Mouse (Mus musculus) ES-Bruce4 (cell line): ENCODE results near the gene Gtf2f2. TPM values are rescaled to one million over a fixed set of nuclear protein-coding genes. Genes with fewer than 3 reads are reported as not detected.

Experiments used
- H3K27ac ChIP-seq: 2 replicates; pipeline ENCODE4 v1.5.1; 2012; ENCODE audit warnings: low read length, inconsistent platforms; ENCODE audit not compliant: insufficient read depth
- H3K27me3 ChIP-seq: 2 replicates; pipeline ENCODE4 v1.6.1; 2012; ENCODE audit warnings: mild to moderate bottlenecking, low read length, inconsistent platforms; ENCODE audit not compliant: control insufficient read depth, poor library complexity, insufficient read depth, severe bottlenecking
- H3K36me3 ChIP-seq: 2 replicates; pipeline ENCODE4 v1.6.1; 2012; ENCODE audit warnings: inconsistent platforms, mild to moderate bottlenecking, low read length, moderate library complexity; ENCODE audit not compliant: control insufficient read depth, poor library complexity, insufficient read depth, severe bottlenecking
- H3K4me1 ChIP-seq: one replicate; pipeline ENCODE4 v1.8.1; 2011; ENCODE audit warnings: low read length; ENCODE audit not compliant: control insufficient read depth, insufficient read depth
- H3K4me3 ChIP-seq: 2 replicates; pipeline ENCODE4 v1.5.1; 2011; ENCODE audit warnings: low read depth, mild to moderate bottlenecking, low read length
- H3K9ac ChIP-seq: 2 replicates; pipeline ENCODE4 v1.6.1; 2012; ENCODE audit warnings: low read depth, mild to moderate bottlenecking, inconsistent platforms; ENCODE audit not compliant: poor library complexity, severe bottlenecking
- H3K9me3 ChIP-seq: replicated peaks from 2 replicates; pipeline ENCODE4 v1.6.1; 2012; ENCODE audit warnings: mild to moderate bottlenecking, low read length, inconsistent platforms; ENCODE audit not compliant: control insufficient read depth, poor library complexity, insufficient read depth, severe bottlenecking
- CTCF ChIP-seq: IDR thresholded peaks from one replicate; pipeline ENCODE4 v1.8.1; 2011; ENCODE audit warnings: low read depth, low read length
- EP300 ChIP-seq: IDR thresholded peaks from 2 replicates; pipeline ENCODE4 v1.6.1; 2011; ENCODE audit warnings: low read depth, low read length; ENCODE audit not compliant: insufficient read depth
- POLR2A ChIP-seq: IDR thresholded peaks from one replicate; pipeline ENCODE4 v1.8.1; 2011; ENCODE audit warnings: low read length; ENCODE audit not compliant: insufficient read depth
- polyA plus RNA-seq: library from polyadenylated mRNA; stranded (reverse); fragments of >200 nt; gene quantifications from 2 replicates; pipeline ENCODE4 v1.2.4, GENCODE M21; 2011; ENCODE audit warnings: low read depth; ENCODE audit not compliant: missing spikeins, insufficient read depth, insufficient read length

Gene Gtf2f2
- polyA plus RNA-seq, 1 experiment: 53.3 TPM

DNA sequence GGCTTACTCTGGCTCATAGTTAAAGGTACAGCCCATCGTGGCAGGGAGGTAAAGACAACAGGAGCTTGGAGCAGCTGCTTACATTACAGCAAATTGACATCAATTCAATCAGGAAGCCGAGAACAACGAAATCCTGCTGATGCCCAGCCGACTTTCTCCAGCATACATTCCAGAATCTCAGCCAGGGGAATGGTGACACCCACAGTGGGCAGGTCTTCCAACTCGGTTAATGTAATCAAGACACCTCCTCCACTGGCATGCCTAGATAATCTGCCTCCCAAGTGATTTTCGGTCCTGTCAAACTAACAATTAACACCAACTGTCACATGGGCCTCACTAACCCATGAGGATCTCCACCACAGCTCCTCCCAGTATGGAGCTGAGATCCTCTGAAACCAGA lies 148.0 kb downstream of the Gtf2f2 start:
- H3K27me3 ChIP-seq: no peaks in the 10 kb centered on the region
- peak overlapping the region; percentile 74 for H3K27ac ChIP-seq
- H3K4me1 ChIP-seq: no peaks in the 10 kb centered on the region
- no peak overlapping the region for H3K9ac ChIP-seq
- H3K4me3 ChIP-seq: no peak overlapping the region
- H3K9me3 ChIP-seq: no peaks in the 10 kb centered on the region
- TF ChIP-seq POLR2A (no peak), CTCF (no peak), EP300 (no peak)
- H3K36me3 ChIP-seq: no peaks in the 10 kb centered on the region

DNA sequence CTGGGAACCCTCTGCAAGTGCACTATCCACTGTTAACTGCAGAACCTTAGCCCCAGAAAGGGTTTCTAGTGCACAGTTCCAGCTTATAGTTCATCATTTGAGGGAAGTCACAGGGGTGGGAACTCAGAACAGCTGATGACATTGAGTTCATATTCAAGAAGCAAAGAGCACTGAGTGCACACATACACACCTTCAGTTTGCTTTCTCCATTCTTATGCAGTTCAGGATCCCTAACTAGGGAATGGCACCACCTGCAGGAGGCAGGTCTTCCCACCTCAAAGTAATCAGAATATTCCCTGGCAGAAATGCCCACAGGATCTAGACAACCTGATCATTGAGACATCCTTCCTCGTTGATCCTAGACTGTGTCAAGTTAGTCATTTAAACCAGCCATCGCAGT lies 151.0 kb downstream of the Gtf2f2 start:
- Histone ChIP-seq H3K36me3 (no peaks in the 10 kb centered on the region), H3K9me3 (no peaks in the 10 kb centered on the region), H3K4me1 (peaks cover 2% of the 10 kb centered on the region), H3K9ac (no peak overlapping the region), H3K4me3 (no peak overlapping the region), H3K27me3 (no peaks in the 10 kb centered on the region), H3K27ac (no peak overlapping the region)
- TF ChIP-seq POLR2A (no peak), CTCF (no peak), EP300 (no peak)

DNA sequence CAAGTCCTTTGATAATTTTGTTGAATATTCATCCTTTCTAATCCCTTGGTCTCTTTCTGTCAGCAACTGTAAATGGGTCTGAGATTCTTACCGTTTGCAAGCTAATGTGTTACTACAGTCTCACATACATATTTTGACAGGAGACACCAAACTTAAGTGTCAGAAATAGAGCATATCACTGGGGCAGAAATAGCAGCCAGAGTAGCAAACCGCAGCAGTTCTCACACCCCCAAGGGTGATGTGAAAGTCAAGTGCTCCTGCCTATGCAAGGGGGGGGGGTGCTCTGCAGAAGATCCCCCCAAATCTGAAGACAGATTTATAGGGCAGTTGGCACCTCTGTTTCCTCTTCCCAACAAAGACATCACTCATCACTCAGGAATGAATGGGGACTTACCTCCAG lies 152.5 kb downstream of the Gtf2f2 start:
- Histone ChIP-seq H3K27me3 (no peaks in the 10 kb centered on the region), H3K9ac (no peak overlapping the region), H3K36me3 (no peaks in the 10 kb centered on the region), H3K4me3 (no peak overlapping the region), H3K9me3 (no peaks in the 10 kb centered on the region), H3K27ac (no peak overlapping the region), H3K4me1 (peaks cover 2% of the 10 kb centered on the region)
- TF ChIP-seq POLR2A (no peak), EP300 (no peak), CTCF (no peak)

DNA sequence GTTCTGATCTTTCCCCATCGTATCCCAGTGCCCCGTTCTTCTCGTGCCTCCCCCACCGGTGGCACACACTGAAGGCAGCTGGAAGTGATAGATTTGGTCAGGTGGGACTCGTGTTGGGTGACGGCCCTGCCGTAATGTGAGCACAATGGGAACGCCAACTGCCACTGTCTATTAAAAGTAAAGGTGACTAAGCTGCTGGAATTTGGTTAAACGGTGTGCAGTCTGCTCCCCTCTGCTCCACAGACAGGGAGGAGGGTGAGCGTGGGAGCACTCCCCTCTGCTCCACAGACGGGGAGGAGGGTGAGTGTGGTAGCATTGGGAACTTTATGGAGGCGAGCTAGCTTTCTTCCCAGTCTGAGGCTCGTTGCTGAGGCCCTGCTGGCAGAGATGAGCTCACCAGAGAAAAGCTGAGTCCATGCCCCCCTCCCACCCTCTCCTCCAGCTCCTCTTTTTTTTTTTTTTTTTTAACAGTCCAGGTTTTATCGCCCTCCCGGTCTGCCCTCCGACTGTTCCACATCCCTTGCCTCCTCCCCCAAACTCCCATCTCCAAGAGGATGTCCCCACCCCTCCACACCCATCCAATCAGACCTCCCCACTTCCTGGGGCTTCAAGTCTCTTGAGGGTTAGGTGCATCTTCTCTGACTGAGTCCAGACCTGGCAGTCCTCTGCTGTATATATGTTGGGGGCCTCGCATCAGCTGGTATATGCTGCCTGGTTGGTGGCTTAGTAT lies 155.2 kb downstream of the Gtf2f2 start:
- H3K4me1 ChIP-seq: peaks cover 2% of the 10 kb centered on the region
- no peak overlapping the region for H3K27ac ChIP-seq
- TF ChIP-seq EP300 (0 out of 2 replicates have a peak, but pooled peaks have one; percentile 20), POLR2A (no peak), CTCF (no peak)
- no peaks in the 10 kb centered on the region for H3K27me3 ChIP-seq
- no peaks in the 10 kb centered on the region for H3K9me3 ChIP-seq
- H3K36me3 ChIP-seq: no peaks in the 10 kb centered on the region
- peak overlapping the region; percentile 15; the same call in 1 of the 2 replicates for H3K4me3 ChIP-seq
- no peak overlapping the region for H3K9ac ChIP-seq

DNA sequence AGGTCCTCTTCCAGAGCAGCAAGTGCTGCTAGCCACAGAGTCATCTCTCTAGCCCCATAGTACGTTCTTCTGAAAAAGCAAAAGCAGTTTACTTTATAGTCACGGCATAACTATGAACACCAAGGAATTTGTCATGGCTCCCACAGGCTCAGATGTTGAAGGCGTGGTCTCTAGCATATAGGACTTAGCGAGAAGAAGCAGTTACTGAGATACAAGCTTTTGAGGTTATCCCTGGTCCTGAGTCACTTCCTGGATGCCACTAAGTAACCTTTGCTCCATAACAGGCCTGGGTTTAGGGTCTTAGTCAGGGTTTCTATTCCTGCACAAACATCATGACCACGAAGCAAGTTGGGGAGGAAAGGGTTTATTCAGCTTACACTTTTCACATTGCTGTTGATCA lies 158.6 kb downstream of the Gtf2f2 start:
- Histone ChIP-seq H3K27me3 (no peaks in the 10 kb centered on the region), H3K9ac (no peak overlapping the region), H3K4me3 (no peak overlapping the region), H3K4me1 (peaks cover 2% of the 10 kb centered on the region), H3K27ac (no peak overlapping the region), H3K9me3 (no peaks in the 10 kb centered on the region), H3K36me3 (peaks cover 31% of the 10 kb centered on the region)
- TF ChIP-seq POLR2A: no peak
- no peak for TF ChIP-seq CTCF
- no peak for TF ChIP-seq EP300

DNA sequence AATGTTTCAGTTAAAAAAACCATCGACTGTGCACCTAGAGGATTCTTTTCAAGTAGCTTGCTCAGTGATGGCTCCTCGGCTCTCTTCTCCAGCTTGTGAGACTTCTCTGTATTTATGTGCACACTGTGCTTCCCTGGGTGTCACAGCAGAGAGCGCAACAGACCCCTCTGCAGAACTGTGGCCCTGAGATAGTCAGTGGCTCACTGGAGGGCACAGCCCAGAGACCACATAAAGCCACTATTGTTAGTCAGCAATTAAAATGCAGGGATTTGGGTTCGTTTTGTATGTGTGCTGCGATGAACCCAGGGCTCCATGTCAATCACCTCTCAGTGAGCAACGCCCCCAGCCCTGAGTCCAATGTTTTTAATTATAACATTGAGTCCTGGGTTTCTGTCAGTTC lies 159.8 kb downstream of the Gtf2f2 start:
- Histone ChIP-seq H3K9me3 (no peaks in the 10 kb centered on the region), H3K9ac (no peak overlapping the region), H3K4me3 (no peak overlapping the region), H3K27ac (no peak overlapping the region), H3K27me3 (no peaks in the 10 kb centered on the region), H3K36me3 (peaks cover 39% of the 10 kb centered on the region), H3K4me1 (peaks cover 2% of the 10 kb centered on the region)
- TF ChIP-seq CTCF (no peak), EP300 (no peak), POLR2A (no peak)
